Mouse (Mus musculus) ES-E14 (cell line): Measurements from ENCODE around the gene Tom1l2. TPM values are rescaled to one million over a fixed set of nuclear protein-coding genes. Genes with fewer than 3 reads are reported as not detected.

Experiments
- DNase-seq: peaks from one replicate; pipeline ENCODE4 v3.0.0-alpha.2; 2013; ENCODE audit warnings: low read depth, low spot score
- H3K27ac ChIP-seq: 2 replicates; pipeline ENCODE4 v1.5.1; 2012; ENCODE audit warnings: low read depth, mild to moderate bottlenecking, low read length, moderate library complexity, mixed read lengths; ENCODE audit not compliant: poor library complexity, insufficient read depth, severe bottlenecking
- H3K36me3 ChIP-seq: 2 replicates; pipeline ENCODE4 v1.6.1; 2012; ENCODE audit warnings: mild to moderate bottlenecking, low read length, moderate library complexity, mixed read lengths; ENCODE audit not compliant: control insufficient read depth, poor library complexity, insufficient read depth, severe bottlenecking
- H3K4me1 ChIP-seq, 2 experiments: fragments of 150-350 bp in 1 of 2; sonication (generic) in 1 of 2; 2 replicates each; pipeline ENCODE4 v1.6.1; 2012; ENCODE audit warnings: low read length in 2 of 2, mild to moderate bottlenecking in 1 of 2, mixed read lengths in 1 of 2; ENCODE audit not compliant: control insufficient read depth in 2 of 2, insufficient read depth in 2 of 2, poor library complexity in 1 of 2
- H3K4me3 ChIP-seq, 2 experiments: fragments of 150-350 bp in 1 of 2; sonication (generic) in 1 of 2; 2 replicates each; pipeline ENCODE4 v1.5.1; 2012; ENCODE audit warnings: low read length in 2 of 2, low read depth in 1 of 2, mild to moderate bottlenecking in 1 of 2, mixed read lengths in 1 of 2; ENCODE audit not compliant: insufficient read depth in 1 of 2, poor library complexity in 1 of 2, severe bottlenecking in 1 of 2
- H3K9ac ChIP-seq: 2 replicates; pipeline ENCODE4 v1.6.1; 2012; ENCODE audit warnings: low read depth, mild to moderate bottlenecking, low read length, mixed read lengths; ENCODE audit not compliant: poor library complexity, insufficient read depth, severe bottlenecking
- H3K9me3 ChIP-seq: fragments of 150-350 bp; sonication (generic); 2 replicates; pipeline ENCODE4 v1.6.1; 2012; ENCODE audit warnings: low read depth, mild to moderate bottlenecking, low read length; ENCODE audit not compliant: control insufficient read depth, insufficient read depth
- CHD2 ChIP-seq: IDR thresholded peaks from 2 replicates; pipeline ENCODE4 v1.6.1; 2014; ENCODE audit warnings: mild to moderate bottlenecking, low read depth, low read length, inconsistent platforms
- HCFC1 ChIP-seq: IDR thresholded peaks from 2 replicates; pipeline ENCODE4 v1.6.1; 2012; ENCODE audit warnings: low read length, inconsistent platforms, borderline replicate concordance; ENCODE audit not compliant: insufficient read depth
- MAFK ChIP-seq: IDR thresholded peaks from 2 replicates; pipeline ENCODE4 v1.6.1; 2014; ENCODE audit warnings: mild to moderate bottlenecking, low read depth, low read length, inconsistent platforms; ENCODE audit not compliant: insufficient read depth
- ZC3H11A ChIP-seq: IDR thresholded peaks from 2 replicates; pipeline ENCODE4 v1.6.1; 2012; ENCODE audit warnings: low read depth, mild to moderate bottlenecking, inconsistent platforms, low read length, borderline replicate concordance
- ZNF384 ChIP-seq: IDR thresholded peaks from 2 replicates; pipeline ENCODE4 v1.6.1; 2012; ENCODE audit warnings: low read depth, low read length, inconsistent platforms
- in situ Hi-C, 2 experiments: fragments of 600-800 bp; cut with MboI; formaldehyde crosslinking; loops; one replicate each; pipeline ENCODE4 v1.15.1; 2025; ENCODE audit warnings: low sequenced_read_pairs in 2 of 2, inconsistent platforms in 1 of 2; ENCODE audit not compliant: unreplicated experiment in 2 of 2
- total RNA-seq: library from RNA; depleted of rRNA; stranded (reverse); fragments of 300-350 nt; gene quantifications from 2 replicates; pipeline ENCODE4 v1.2.3, GENCODE M21; 2012

Tom1l2 gene
- total RNA-seq, 1 experiment: 10.4 TPM

DNA sequence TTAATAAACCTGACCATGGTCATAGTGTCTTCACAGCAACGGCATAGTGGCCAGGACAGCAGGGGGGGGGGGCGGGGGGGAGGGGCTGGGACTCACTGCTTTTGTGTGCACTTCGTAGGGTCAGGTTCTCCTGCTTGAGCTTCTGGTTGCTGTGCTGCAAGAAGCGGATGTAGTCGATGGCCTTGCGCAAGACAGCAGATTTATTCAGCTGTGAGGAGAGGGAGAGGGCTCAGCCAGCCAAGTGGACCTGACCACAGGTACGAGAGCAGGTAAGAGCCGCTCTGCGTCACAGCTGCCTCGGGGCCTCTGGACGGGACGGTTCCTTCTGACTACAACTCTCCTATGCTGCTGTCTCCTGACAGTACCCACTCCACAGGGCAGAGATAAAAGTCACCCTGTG is 147.7 kb downstream of the Tom1l2 start:
- TF ChIP-seq ZNF384: no peak
- Histone ChIP-seq H3K9ac (no peak overlapping the region), H3K4me1 (peaks cover 3 to 46% of the 10 kb centered on the region in 2 experiments; a peak in 2 of 4 replicates), H3K27ac (no peak overlapping the region), H3K36me3 (peaks cover 75% of the 10 kb centered on the region), H3K9me3 (no peaks in the 10 kb centered on the region), H3K4me3 (no peak overlapping the region)
- in situ Hi-C loops: no loop called here
- no peak for DNase-seq

DNA sequence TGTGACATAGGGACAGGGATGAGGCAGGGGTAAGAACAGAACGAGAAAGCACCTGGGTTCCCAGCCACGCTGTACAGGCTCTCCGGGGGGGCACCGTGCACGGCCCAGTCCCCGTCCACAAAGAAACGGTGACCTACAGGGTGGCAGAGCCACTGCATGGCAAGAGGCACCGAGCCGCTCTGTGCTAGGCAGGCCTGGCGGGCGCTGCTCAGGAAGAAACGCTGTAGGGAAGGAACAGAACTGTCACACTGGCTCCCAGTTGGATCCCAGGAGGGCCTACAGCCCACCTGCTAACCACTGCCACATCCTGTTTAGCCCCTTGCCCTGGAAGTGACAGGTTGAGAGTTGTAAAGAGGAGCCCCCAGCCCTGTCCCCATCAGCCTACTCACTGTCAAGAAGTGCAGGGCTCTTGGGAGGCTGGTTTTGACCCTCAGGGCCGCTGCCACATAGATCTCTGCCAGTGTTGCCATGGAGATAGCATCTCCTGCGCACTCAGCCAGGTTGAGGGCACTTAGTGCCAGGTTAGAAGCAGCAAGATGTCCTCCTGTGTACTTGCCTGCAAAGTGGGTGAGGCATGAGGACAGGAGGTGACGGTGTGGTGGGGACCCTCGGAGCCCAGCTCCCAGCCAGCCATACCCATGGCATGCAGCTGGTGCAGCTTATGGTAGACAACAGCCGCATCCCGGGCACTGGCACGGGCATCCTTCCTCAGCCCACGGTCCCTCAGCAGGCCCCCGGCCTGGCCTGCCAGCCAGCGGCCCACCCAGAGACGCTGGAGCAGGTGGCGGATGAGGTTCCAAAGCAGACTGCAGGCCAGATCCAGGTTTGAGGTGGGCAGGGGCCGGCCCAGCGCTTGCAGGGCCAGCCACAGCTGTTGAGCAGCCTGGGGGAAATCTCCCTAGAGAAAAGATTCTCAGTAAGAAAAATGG is 149.7 kb downstream of the Tom1l2 start:
- TF ChIP-seq HCFC1 (no peak), ZNF384 (no peak), MAFK (no peak)
- Histone ChIP-seq H3K4me3 (no peak overlapping the region), H3K27ac (no peak overlapping the region), H3K4me1 (peaks cover 0 to 34% of the 10 kb centered on the region in 2 experiments; a peak in 2 of 4 replicates), H3K9me3 (no peaks in the 10 kb centered on the region), H3K36me3 (peaks cover 87% of the 10 kb centered on the region), H3K9ac (no peak overlapping the region)
- in situ Hi-C loops: no loop called here
- no peak for DNase-seq

DNA sequence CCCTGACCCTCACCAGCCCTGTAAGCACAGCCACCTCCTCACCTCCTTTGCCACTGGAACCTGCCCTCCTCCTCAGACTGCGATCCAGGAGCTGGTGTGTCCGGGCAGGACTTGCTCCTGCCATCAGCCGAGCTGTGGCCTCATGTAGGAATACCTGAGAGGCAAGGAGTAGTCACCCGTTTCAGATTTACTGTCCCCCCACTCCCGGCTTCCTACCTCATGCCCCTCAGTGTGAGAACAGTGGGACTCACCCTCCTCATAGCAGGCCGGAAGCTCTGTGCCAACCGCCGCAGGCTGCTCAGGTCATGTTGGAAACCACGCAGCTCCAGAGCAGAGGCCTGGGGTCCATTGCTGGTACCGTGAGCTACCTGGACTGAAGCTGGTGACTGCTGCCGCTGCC is 152.3 kb downstream of the Tom1l2 start:
- H3K4me3 ChIP-seq: no peak overlapping the region
- TF ChIP-seq MAFK (no peak), HCFC1 (no peak), CHD2 (no peak), ZC3H11A (no peak), ZNF384 (no peak)
- H3K4me1 ChIP-seq: peaks cover 2 to 13% of the 10 kb centered on the region in 2 experiments; a peak in 1 of 4 replicates
- no peak overlapping the region for H3K9ac ChIP-seq
- H3K9me3 ChIP-seq: no peaks in the 10 kb centered on the region
- H3K27ac ChIP-seq: no peak overlapping the region
- in situ Hi-C loops: no loop called here
- peaks cover 69% of the 10 kb centered on the region for H3K36me3 ChIP-seq
- no peak for DNase-seq

DNA sequence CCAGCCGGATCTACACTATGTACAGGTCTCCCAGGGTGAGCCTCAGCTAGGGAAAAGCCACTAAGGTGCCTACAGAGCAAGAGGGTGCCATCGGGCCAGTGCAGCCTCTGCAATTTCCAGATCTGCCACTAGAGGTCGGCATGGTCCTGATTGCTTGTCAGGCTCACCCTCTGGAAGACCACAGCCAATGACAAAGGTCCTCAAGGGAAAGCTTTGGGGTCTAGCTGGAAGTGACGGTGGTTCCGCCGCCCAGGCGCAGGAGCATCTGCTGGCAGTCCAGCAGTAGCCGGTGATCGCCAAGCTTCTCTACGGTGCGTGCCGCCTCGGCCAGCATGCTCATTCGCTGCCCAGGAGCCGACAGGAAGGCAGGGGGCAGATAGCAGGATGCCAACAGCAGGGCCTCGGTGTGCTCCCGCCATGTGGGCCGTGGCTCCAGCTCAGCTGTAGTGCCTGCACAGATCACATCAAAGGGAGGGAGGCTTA is 153.0 kb downstream of the Tom1l2 start:
- no peak overlapping the region for H3K27ac ChIP-seq
- peak; percentile 91 for DNase-seq
- H3K9me3 ChIP-seq: no peaks in the 10 kb centered on the region
- no peak overlapping the region for H3K9ac ChIP-seq
- in situ Hi-C loops: no loop called here
- H3K36me3 ChIP-seq: peaks cover 62% of the 10 kb centered on the region
- peak overlapping the region in 1 of 2 experiments; percentile 32; a peak in 2 of 4 replicates for H3K4me3 ChIP-seq
- TF ChIP-seq HCFC1 (peak; percentile 26; the same call in 1 of the 2 replicates), ZC3H11A (peak; percentile 85), MAFK (no peak)
- H3K4me1 ChIP-seq: peaks cover 2 to 9% of the 10 kb centered on the region in 2 experiments; a peak in 1 of 4 replicates

DNA sequence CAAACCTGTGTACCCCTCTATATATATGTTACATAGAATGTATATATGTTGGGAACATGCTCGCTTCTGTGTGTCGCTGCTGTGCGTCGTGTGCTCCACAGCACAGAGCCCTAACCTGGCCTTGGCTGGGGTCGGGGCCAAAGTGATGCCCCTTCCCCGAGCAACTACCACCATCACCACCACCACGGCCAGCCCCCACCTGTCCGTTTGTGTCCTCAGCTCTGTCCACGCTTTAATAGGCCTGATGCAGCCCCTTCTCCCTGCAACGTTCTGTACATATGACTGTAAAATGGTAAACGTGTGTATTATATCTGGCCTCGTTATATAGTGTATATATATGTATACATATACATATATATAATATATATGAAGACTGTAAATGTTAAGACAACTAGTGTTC is 154.1 kb downstream of the Tom1l2 start:
- no peak for DNase-seq
- Histone ChIP-seq H3K36me3 (peaks cover 53% of the 10 kb centered on the region), H3K4me1 (peaks cover 2 to 3% of the 10 kb centered on the region in 2 experiments; a peak in 1 of 4 replicates), H3K9ac (no peak overlapping the region), H3K9me3 (no peaks in the 10 kb centered on the region), H3K4me3 (no peak overlapping the region), H3K27ac (no peak overlapping the region)
- TF ChIP-seq CHD2: no peak
- no peak for TF ChIP-seq ZC3H11A
- no peak for TF ChIP-seq HCFC1
- no peak for TF ChIP-seq ZNF384
- TF ChIP-seq MAFK: no peak
- in situ Hi-C loops: no loop called here
